Mouse (Mus musculus) Patski (cell line): ENCODE data around the gene Mcm8. TPM values are rescaled to one million over a fixed set of nuclear protein-coding genes. Genes with fewer than 3 reads are reported as not detected.

Experiments
- ATAC-seq: fragments of 100-300 bp; one replicate; pipeline ENCODE4 v1.8.0; 2021
- CTCF ChIA-PET: fragments of 350-600 bp; sonication (Branson Sonifier 250); formaldehyde crosslinking; loops from one replicate; lab custom pipeline; 2022; ENCODE audit warnings: inconsistent platforms; lab: Charles Lee
- POLR2A ChIA-PET: fragments of 350-600 bp; sonication (Branson Sonifier 250); formaldehyde crosslinking; loops from one replicate; lab custom pipeline; 2022; ENCODE audit warnings: antibody characterized with exemption, inconsistent platforms; lab: Charles Lee
- DNase-seq: peaks from one replicate; pipeline ENCODE4 v3.0.0-alpha.2; 2011; ENCODE audit warnings: low read depth, low spot score
- H3K27me3 ChIP-seq: fragments of 371-371 bp; one replicate; pipeline ENCODE4 v1.5.1; 2021
- CTCF ChIP-seq: fragments of 100-300 bp; IDR thresholded peaks from one replicate; pipeline ENCODE4 v1.5.1; 2021
- in situ Hi-C: fragments of 300-500 bp; cut with MboI; formaldehyde crosslinking; loops from 3 replicates; pipeline ENCODE4 v1.11.1; 2018; ENCODE audit warnings: low pct_unique_long_range_greater_than_20kb, mixed read lengths
- polyA plus RNA-seq: library from polyadenylated mRNA; unstranded; gene quantifications from one replicate; pipeline ENCODE4 v1.2.3, GENCODE M21; 2021

Mcm8 gene
- polyA plus RNA-seq, 1 experiment from 2014 or later, result 6.5 TPM

DNA sequence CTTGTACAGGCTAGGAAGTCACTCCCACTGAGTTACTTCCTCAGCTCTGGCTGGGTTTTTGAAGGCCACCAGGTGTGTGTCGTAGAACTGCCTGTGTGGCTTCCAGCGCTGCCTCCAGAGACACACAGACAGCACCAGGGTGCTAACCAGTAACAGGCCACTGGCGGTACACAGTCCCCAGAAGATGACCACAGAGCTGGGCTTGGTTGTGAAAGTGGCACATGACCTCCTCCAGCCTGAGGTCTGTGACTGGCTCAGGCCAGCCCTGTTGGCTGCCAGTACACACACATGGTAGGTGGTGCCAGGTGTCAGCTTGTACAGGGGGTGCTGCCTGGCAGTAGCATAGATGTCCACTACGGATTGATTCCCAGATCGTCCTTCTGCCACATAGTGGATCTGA lies 53.7 kb downstream of the Mcm8 start:
- TF ChIP-seq CTCF, result no peak
- no peak for DNase-seq
- ChIA-PET POLR2A (no interaction called here), CTCF (interaction anchor here (0.6 to 1.8 kb wide), 4 partner anchors 8 to 701 kb away, joined by 3 to 6 read pairs (median 4); no protein-coding TSS in a partner anchor)
- no peak for ATAC-seq
- in situ Hi-C loops, result no loop called here
- H3K27me3 ChIP-seq, result no peaks in the 10 kb centered on the region

DNA sequence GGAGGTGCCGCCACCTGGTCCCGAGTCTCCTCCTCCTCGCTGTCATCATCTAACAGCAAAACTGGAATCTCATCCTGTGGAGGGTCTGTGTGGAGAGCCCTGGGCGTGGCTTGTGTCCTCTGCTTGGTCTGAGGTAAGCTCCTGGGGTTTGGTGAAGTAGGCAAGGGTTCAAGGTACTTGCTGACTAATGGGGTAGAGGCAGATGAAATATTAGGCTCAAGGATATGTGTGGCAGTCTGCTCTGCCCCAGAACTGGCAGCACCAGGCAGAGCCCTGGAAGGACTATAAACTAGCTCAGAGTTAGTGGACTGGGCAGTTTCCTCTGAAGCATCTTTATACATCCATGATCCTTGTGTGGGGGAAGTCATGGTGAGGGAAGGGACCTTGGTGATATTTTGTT lies 54.3 kb downstream of the Mcm8 start:
- H3K27me3 ChIP-seq, result no peaks in the 10 kb centered on the region
- ATAC-seq (no peak), DNase-seq (no peak)
- ChIA-PET CTCF (interaction anchor here (0.9 to 1.8 kb wide), 4 partner anchors 9 to 33 kb away, joined by 3 to 6 read pairs (median 4); no protein-coding TSS in a partner anchor), POLR2A (no interaction called here)
- no peak for TF ChIP-seq CTCF
- in situ Hi-C loops, result no loop called here

- POLR2A ChIA-PET, result no interaction called here
- CTCF ChIA-PET, result interaction anchor here (1.3 kb wide), 1 partner anchor 17 kb away, joined by 4 read pairs; no protein-coding TSS in a partner anchor
- TF ChIP-seq CTCF, result no peak
- H3K27me3 ChIP-seq, result no peaks in the 10 kb centered on the region
- DNase-seq (no peak), ATAC-seq (no peak)
- in situ Hi-C loops, result no loop called here
Observed at GRCm38 (mm10) chr2:132871663-132872062, 55.7 kb downstream of the Mcm8 start.

DNA sequence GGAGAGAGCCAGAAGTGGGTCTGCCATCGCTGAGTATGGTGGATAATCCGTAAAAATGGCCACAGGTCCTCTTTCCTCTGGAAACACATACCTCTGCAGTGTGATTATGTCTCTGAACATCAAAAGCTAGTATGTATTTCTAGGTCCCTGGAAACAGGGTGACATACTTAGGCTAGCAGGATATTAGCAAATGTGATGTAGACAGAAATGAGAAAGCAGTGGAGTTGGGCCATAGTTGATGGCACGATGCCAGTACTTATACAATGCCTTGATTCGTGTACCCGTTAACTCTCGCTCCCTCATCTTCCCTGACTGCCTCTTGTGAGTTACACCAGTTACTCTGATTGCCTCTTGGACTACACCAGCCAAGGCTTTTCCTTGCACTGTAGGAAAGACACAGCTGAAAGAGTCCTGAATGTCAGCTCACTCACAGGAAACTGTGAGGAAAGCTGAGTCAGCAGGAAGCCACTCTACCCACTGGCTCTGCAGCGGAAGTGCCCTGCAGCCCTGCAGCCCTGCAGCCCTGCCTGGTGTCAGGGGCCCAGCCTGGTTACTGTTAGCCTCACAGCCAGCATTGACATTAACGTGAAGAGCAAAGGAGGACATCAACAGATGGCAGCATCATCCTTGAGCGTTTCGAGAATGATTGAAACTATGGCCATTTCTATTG lies 57.9 kb downstream of the Mcm8 start:
- DNase-seq (no peak), ATAC-seq (no peak)
- in situ Hi-C loops, result no loop called here
- TF ChIP-seq CTCF, result no peak
- ChIA-PET CTCF (interaction anchor here (1.2 to 2.2 kb wide), 2 partner anchors 12 to 14 kb away, joined by 3 to 6 read pairs; no protein-coding TSS in a partner anchor), POLR2A (no interaction called here)
- H3K27me3 ChIP-seq, result peaks cover 13% of the 10 kb centered on the region

GRCm38 (mm10) chr2:132876991-132877390 lies 61.0 kb downstream of the Mcm8 start:
- peaks cover 32% of the 10 kb centered on the region for H3K27me3 ChIP-seq
- no peak for TF ChIP-seq CTCF
- ChIA-PET POLR2A (no interaction called here), CTCF (no interaction called here)
- no peak for DNase-seq
- in situ Hi-C loops, result no loop called here
- no peak for ATAC-seq

DNA sequence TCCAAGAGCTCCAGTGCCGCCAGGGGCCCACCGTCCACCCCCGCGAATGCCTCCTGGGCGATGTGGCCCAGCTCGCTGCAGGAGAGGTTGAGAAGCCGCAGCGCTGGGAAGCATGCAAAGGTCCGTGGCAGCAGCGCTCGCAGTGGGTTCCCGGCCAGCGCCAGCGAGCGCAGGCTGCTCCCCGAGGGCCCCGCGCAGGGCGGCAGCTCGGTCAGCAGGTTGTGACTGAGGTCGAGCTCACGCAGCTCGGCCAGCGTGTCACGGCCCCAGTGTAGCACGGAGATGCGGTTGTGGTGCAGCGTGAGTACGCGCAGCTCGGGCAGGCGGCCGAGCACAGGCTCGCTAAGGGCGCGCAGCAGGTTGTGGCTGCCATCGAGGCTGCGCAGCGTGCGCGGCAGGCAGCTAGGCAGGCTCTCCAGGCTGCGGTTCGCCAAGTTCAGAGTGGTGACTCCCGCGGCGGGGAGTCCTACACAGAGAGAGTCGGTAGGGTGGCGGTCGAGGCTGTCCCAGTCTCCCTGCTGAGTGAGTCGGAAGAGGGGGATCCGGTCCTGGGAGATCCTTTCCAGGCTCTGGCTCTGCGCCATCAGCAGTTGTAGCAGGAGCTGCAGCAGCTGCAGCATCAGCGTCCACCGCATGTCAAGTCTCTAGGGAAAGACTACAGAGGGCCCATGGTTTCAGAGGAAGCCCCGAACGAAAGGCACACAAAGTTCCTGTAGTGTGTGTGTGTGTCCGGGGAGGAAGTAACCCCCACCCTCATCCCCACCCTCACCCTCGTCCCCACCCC lies 63.5 kb downstream of the Mcm8 start:
- peaks cover 33% of the 10 kb centered on the region for H3K27me3 ChIP-seq
- CTCF ChIA-PET, result interaction anchor here (1.2 kb wide), 1 partner anchor 23 kb away, joined by 3 read pairs; no protein-coding TSS in a partner anchor
- POLR2A ChIA-PET, result no interaction called here
- ATAC-seq (peak; percentile 41), DNase-seq (no peak)
- no peak for TF ChIP-seq CTCF
- in situ Hi-C loops, result no loop called here

DNA sequence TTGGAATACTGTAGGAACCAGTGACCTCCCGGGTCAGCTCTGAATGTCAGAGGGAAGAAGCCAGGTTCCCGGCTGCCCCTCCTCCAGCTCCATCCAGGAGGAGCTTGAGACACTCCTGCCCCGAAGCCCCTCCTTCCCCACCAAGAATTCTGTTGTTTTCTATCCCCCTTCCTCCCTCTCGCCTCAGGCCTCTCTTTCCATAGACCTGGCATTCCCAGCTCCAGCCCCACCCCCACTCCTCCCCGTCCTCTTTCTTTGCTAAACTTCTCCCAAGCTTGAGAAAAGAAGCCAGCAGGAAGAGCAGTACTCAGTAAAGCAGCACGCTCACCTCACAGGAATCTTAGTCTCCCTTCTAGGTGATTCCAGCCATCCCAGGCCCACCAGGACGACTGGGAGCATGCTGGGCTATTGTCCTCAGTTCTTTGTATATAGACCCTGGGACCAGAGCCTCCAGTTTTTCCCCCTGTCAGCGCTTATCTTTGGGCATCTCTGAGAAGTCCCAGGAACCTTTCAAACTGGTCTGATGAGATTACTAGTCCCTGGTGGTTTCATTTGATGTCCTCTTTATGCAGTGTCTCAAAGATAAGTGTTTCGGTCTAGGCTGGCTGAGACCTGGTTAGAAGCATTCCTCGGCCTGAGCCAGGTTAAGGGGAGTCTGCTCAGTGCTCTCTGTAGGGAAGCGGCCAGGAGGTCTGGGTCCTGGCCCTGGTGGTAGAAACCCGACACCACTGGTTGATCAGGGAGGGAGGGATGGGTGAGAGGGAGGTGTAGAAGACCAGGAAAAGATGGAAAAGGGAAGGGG lies 65.1 kb downstream of the Mcm8 start, which contains the start of gene Lrrn4:
Gene Lrrn4, minus strand, starts transcription at position 48 of the 802 bp plus-strand sequence.
- CTCF ChIA-PET, result interaction anchor here (0.8 to 1.3 kb wide), 3 partner anchors 13 to 503 kb away, joined by 3 read pairs; no protein-coding TSS in a partner anchor
- TF ChIP-seq CTCF, result no peak
- in situ Hi-C loops, result no loop called here

GRCm38 (mm10) chr2:132884303-132884967 lies 68.5 kb downstream of the Mcm8 start:
- ChIA-PET CTCF (interaction anchor here (0.9 to 1.4 kb wide), 2 partner anchors 12 to 19 kb away, joined by 3 to 4 read pairs; no protein-coding TSS in a partner anchor), POLR2A (no interaction called here)
- TF ChIP-seq CTCF, result no peak
- H3K27me3 ChIP-seq, result peaks cover 14% of the 10 kb centered on the region
- ATAC-seq (no peak), DNase-seq (no peak)
- in situ Hi-C loops, result no loop called here

More for the DNA sequence above, 65.1 kb downstream of the Mcm8 start, which contains the start of gene Lrrn4:
- no peak for ATAC-seq
- POLR2A ChIA-PET, result no interaction called here
- peaks cover 33% of the 10 kb centered on the region for H3K27me3 ChIP-seq
- DNase-seq, result no peak

DNA sequence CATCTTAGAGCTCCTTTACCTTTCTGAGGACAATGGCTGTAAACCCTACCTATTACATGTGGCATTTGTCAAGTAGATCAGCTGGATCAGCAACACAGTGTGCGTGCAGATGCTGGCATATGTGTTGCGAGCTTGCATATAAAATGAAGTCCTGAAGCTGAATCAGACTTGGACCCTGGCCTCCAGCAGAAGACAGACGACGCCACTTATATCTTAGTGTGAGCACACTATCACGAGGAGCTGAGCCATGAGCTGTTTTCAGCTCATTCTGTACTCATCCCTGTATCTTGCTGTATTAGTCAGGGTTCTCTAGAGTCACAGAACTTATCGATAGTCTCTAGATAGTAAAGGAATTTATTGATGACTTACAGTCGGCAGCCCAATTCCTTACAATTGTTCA lies 69.4 kb downstream of the Mcm8 start:
- POLR2A ChIA-PET, result no interaction called here

More for the DNA sequence above, 69.4 kb downstream of the Mcm8 start:
- H3K27me3 ChIP-seq, result peaks cover 10% of the 10 kb centered on the region
- TF ChIP-seq CTCF, result no peak
- ATAC-seq, result no peak
- no peak for DNase-seq
- CTCF ChIA-PET, result interaction anchor here (0.9 kb wide), 1 partner anchor 12 kb away, joined by 4 read pairs; no protein-coding TSS in a partner anchor
- in situ Hi-C loops, result no loop called here

Other genes with a start within 250 kb of the Mcm8 start
- gene Gpcpd1, start 228.4 kb upstream of the Mcm8 start, polyA plus RNA-seq, result 12.6 TPM
- gene Shld1, start 129.2 kb upstream of the Mcm8 start, polyA plus RNA-seq, result 6.2 TPM
- 0.22 TPM for gene Chgb, start 34.9 kb upstream of the Mcm8 start, polyA plus RNA-seq
- 22.4 TPM for gene Trmt6, start 86 bp upstream of the Mcm8 start, polyA plus RNA-seq
- 40.2 TPM for gene Crls1, start 30.5 kb downstream of the Mcm8 start, polyA plus RNA-seq
- gene Lrrn4, start 64.8 kb downstream of the Mcm8 start, polyA plus RNA-seq, result not detected
- 0.41 TPM for gene Fermt1, start 129.8 kb downstream of the Mcm8 start, polyA plus RNA-seq